Mouse (Mus musculus) embryo, embryonic 9.5 days (tissue): ENCODE results near the gene Chd5.

ENCODE experiments used
- DNase-seq: peaks from one replicate; pipeline ENCODE4 v3.0.0-alpha.2; 2017; ENCODE audit errors: extremely low spot score

The Chd5 gene

GRCm38 (mm10) chr4:152434836-152435235, 96.4 kb downstream of the Chd5 start:
- peak; percentile 89 for DNase-seq

DNA sequence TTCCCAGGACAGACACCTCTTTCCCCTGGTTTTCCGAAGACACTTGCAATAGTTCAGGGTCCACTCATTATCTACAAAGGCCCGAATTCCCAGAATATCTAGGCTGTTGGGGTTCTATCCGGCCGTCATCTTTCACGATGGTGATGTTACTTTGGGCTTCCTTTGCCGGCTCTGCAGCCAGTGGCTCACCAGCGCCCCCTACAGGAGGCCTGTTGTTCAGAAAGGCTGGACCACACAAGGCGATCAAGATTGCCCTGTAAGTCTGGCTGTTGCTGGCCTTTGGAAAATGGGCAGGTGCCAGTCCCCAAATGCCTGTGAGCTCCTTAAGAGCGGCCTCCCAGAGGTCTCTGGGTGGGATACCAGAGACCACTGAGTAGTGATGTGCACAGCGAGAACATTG, 96.8 kb downstream of the Chd5 start:
- peak; percentile 79 for DNase-seq
